Mouse (Mus musculus) hindbrain, embryonic 16.5 days (tissue): ENCODE results near the gene Xlr4b. TPM values are rescaled to one million over a fixed set of nuclear protein-coding genes. Genes with fewer than 3 reads are reported as not detected.
"Not testable (repeated sequence)": the region's sequence is repeated elsewhere in the genome, so short reads cannot be mapped to it uniquely, and the experiment has no call there.

Experiments used
- ATAC-seq: fragments of 200-750 bp; cut with Nextera tagmentation; 2 replicates; pipeline ENCODE4 v1.8.0; 2017; ENCODE audit warnings: moderate TSS enrichment, moderate library complexity
- H3K27ac ChIP-seq: fragments of 300-500 bp; sonication (generic); 2 replicates; pipeline ENCODE4 v1.5.1; 2014; ENCODE audit warnings: low read depth, mild to moderate bottlenecking, control low read depth, low read length, moderate library complexity
- H3K27me3 ChIP-seq: fragments of 300-500 bp; sonication (generic); replicated peaks from 2 replicates; pipeline ENCODE4 v1.6.1; 2014; ENCODE audit warnings: low read length; ENCODE audit not compliant: control insufficient read depth, insufficient read depth
- H3K36me3 ChIP-seq: fragments of 300-500 bp; sonication (generic); 2 replicates; pipeline ENCODE4 v1.6.1; 2014; ENCODE audit warnings: mild to moderate bottlenecking, low read length, moderate library complexity, mixed read lengths; ENCODE audit not compliant: control insufficient read depth, insufficient read depth
- H3K4me1 ChIP-seq: fragments of 300-500 bp; sonication (generic); 2 replicates; pipeline ENCODE4 v1.6.1; 2014; ENCODE audit warnings: low read depth, low read length; ENCODE audit not compliant: control insufficient read depth, insufficient read depth
- H3K4me2 ChIP-seq: fragments of 300-500 bp; sonication (generic); 2 replicates; pipeline ENCODE4 v1.6.1; 2014; ENCODE audit warnings: mild to moderate bottlenecking, low read length, control low read depth, moderate library complexity
- H3K4me3 ChIP-seq: fragments of 300-500 bp; sonication (generic); 2 replicates; pipeline ENCODE4 v1.5.1; 2014; ENCODE audit warnings: mild to moderate bottlenecking, low read length, control low read depth, moderate library complexity
- H3K9ac ChIP-seq: fragments of 300-500 bp; sonication (generic); 2 replicates; pipeline ENCODE4 v1.6.1; 2014; ENCODE audit warnings: low read depth, mild to moderate bottlenecking, control low read depth, low read length, moderate library complexity
- H3K9me3 ChIP-seq: fragments of 300-500 bp; sonication (generic); 2 replicates; pipeline ENCODE4 v1.6.1; 2014; ENCODE audit warnings: mild to moderate bottlenecking, low read length, moderate library complexity; ENCODE audit not compliant: control insufficient read depth
- WGBS: fragments of 180-500 bp; shearing (Covaris S2); extraction: QIAGEN DNeasy Blood & Tissue Kit; methylation state at CpG from one replicate; pipeline ENCODE4 v1.1.7; 2014; 5-methylcytosine and 5-hydroxymethylcytosine counted together
- polyA plus RNA-seq: library from polyadenylated mRNA; unstranded; fragments of >200 nt; fragmentation: Nextera tagmentation; extraction: Ambion mirVana; gene quantifications from 2 replicates; pipeline ENCODE4 v1.2.1, GENCODE M21; 2015

The Xlr4b gene
- polyA plus RNA-seq, 1 experiment from 2014 or later = 0.66 TPM

DNA sequence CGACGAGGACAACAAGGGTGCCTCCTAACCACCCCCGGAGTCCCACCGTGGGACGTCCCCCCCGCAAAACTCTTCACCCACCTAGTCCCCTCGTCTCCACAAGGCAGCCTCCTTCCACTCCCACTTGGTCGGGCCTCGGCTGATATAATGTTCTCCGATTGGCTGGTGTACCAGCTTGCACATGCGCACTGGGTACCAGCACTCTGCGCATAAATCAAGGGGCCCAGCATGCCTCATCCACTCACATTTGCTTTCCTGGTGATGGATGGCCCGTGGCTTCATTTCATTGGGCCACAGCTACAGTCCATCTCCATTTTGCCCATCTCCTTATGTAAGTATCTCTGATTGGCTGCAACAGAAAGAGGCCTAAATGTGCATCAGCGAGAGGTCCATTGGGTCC is 51.1 kb downstream of the Xlr4b start, which contains the start of gene Xlr3c:
Gene Xlr3c, minus strand, starts transcription at position 121 of the 400 bp plus-strand sequence.
- WGBS = 91% methylated on average over 14 of the region's 14 CpGs
- ATAC-seq = not testable (repeated sequence)

More for the DNA sequence above, 51.1 kb downstream of the Xlr4b start, which contains the start of gene Xlr3c:
- H3K9me3 ChIP-seq, H3K9ac ChIP-seq, H3K4me1 ChIP-seq, H3K27me3 ChIP-seq, H3K4me2 ChIP-seq, H3K4me3 ChIP-seq, H3K27ac ChIP-seq, H3K36me3 ChIP-seq: not testable (repeated sequence)

Other genes with a start within 250 kb of the Xlr4b start
- gene Zfp185, start 227.0 kb upstream of the Xlr4b start, polyA plus RNA-seq = 1.3 and 2.0 TPM in 2 replicates
- 0.16 and 0.43 TPM in 2 replicates for gene Pnma5, start 177.2 kb upstream of the Xlr4b start, polyA plus RNA-seq
- 4.4 and 6.6 TPM in 2 replicates for gene Pnma3, start 149.5 kb upstream of the Xlr4b start, polyA plus RNA-seq
- gene Xlr4a, start 131.9 kb upstream of the Xlr4b start, polyA plus RNA-seq = 0.29 TPM in 1 of 2 replicates, not detected in the other
- gene Xlr3a, start 117.2 kb upstream of the Xlr4b start, polyA plus RNA-seq = 4.1 and 4.2 TPM in 2 replicates
- 0.72 and 1.9 TPM in 2 replicates for gene Gm14685, start 97.3 kb upstream of the Xlr4b start, polyA plus RNA-seq
- gene Xlr5b, start 65.5 kb upstream of the Xlr4b start, polyA plus RNA-seq = not detected in 2 replicates
- 0.38 and 1.0 TPM in 2 replicates for gene DXBay18, start 64.9 kb upstream of the Xlr4b start, polyA plus RNA-seq
- not detected in 2 replicates for gene Spin2d, start 37.3 kb upstream of the Xlr4b start, polyA plus RNA-seq
- gene Xlr3b, start 22.1 kb upstream of the Xlr4b start, polyA plus RNA-seq = 12.7 and 16.0 TPM in 2 replicates
- 33.0 and 34.3 TPM in 2 replicates for gene F8a, start 14.0 kb downstream of the Xlr4b start, polyA plus RNA-seq
- not detected in 2 replicates for gene Xlr4c, start 28.8 kb downstream of the Xlr4b start, polyA plus RNA-seq
- gene Xlr3c, start 51.1 kb downstream of the Xlr4b start, polyA plus RNA-seq = 0.11 TPM in 1 of 2 replicates, not detected in the other
- not detected in 2 replicates for gene Xlr5a, start 78.6 kb downstream of the Xlr4b start, polyA plus RNA-seq
- gene Xlr5c, start 78.6 kb downstream of the Xlr4b start, polyA plus RNA-seq = not detected in 2 replicates
- gene Gm45015, start 122.5 kb downstream of the Xlr4b start, polyA plus RNA-seq = not detected in 2 replicates
- gene Zfp275, start 128.3 kb downstream of the Xlr4b start, polyA plus RNA-seq = 8.4 and 12.5 TPM in 2 replicates
- 0.09 and 0.15 TPM in 2 replicates for gene Gm18336, start 184.4 kb downstream of the Xlr4b start, polyA plus RNA-seq
- 1.7 and 1.9 TPM in 2 replicates for gene Zfp92, start 196.8 kb downstream of the Xlr4b start, polyA plus RNA-seq
- gene Trex2, start 221.0 kb downstream of the Xlr4b start, polyA plus RNA-seq = not detected in 2 replicates
- gene Haus7, start 244.7 kb downstream of the Xlr4b start, polyA plus RNA-seq = 68.4 and 70.7 TPM in 2 replicates